Mouse (Mus musculus) thymus, postnatal 4 days (tissue): Measurements from ENCODE around the gene Atf6.
A peak's percentile ranks its signal among the peaks of the same experiment; 100 is the strongest.

ENCODE experiments used
- DNase-seq: peaks from one replicate; pipeline ENCODE4 v3.0.0; 2021

Atf6 gene

GRCm38 (mm10) chr1:170766997-170767396, 100.6 kb downstream of the Atf6 start:
- no peak for DNase-seq

- no peak for DNase-seq
Observed at GRCm38 (mm10) chr1:170764798-170765197, 102.8 kb downstream of the Atf6 start.

DNA sequence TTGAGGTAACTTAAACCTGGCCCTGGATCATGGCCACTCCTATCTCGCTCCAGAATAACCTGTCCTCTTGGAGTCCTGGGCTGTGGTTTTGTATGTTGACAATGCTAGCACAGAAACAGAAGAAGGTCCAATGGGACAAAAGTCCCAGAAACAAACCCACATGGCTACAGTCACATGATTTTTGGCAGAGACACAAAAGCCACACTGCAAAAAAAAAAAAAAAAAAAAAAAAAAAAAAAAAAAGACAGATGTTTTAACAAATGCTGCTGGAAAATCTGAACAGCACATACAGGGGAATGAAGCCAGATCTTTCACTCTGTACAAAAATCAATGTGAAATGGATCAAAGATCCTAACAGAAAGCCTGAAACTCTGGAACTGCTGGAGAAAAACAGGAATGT, 105.9 kb downstream of the Atf6 start:
- no peak for DNase-seq

DNA sequence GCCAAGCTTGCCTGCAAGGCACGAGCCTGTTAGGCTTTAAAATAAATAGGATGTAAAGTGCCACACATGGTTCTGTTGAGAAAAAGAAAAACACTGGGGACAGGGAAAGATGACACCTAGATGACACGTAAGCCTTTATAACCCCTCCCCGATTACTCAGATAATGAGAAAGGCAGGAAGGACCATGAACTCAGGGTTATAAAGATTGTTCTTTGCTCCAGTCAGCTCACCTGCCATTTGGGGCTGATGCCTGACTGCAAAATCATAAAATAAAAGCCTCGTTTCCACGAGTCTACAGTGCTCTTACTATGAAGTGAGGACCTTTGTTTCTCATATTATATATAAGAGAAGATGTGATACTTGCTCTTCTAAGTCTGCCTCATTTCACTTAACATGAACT, 114.0 kb downstream of the Atf6 start:
- no peak for DNase-seq

DNA sequence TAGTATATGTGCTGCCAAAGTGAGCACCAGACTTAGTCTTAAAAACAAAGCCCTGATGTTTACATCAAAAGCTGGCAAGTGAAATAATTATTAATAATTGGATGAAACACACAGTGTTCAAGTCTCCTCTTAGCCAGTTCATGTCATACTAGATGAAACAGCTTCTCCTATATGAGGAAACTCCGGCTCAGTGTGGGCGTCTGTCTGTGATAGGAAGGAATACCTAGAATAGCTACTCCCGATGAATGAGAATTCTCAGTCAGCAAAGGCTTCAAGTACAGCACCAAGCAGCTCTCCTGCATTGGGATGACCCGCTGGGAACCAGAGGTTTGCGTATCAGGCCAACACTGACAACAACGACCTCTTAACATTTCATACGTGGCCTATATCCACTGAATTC, 115.8 kb downstream of the Atf6 start:
- no peak for DNase-seq

GRCm38 (mm10) chr1:170746523-170746922, 121.0 kb downstream of the Atf6 start:
- DNase-seq = no peak

DNA sequence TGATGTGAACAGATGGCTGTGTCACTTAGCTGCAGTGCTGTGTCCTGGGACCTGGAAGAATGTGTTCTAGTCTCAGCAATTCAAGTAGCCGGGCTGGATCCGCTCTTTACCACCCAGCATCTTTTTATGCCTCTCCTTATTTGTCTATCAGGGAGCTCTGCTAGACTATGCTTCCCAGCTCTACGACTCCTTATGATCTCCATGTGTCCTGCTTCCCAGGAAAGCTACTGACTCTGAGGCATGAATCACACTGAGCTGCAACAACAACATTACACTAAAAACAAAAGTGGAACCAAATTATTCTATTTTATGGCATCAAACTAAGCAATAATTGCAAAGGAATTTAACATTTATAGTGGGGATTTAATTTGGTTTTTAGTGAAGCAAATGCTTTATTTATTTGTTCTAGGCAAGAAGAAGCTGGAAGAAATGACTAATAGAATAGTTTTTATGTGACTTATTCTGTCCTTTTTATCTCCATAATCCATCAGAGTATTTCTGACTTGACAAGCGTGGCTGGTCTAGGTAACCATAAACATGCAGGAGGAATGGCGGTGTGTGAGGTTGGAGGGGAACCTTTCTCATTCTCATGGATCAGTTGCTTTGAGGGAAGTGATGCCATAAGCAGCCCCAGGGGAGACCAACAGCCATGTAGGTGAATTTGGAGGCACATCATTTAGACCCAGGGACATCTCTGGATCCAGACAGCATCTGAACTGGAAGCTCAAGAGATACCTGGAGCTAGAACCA, 125.9 kb downstream of the Atf6 start:
- DNase-seq = no peak

- no peak for DNase-seq
Observed at GRCm38 (mm10) chr1:170734866-170735265, 132.7 kb downstream of the Atf6 start.

GRCm38 (mm10) chr1:170732596-170732890, 135.0 kb downstream of the Atf6 start:
- DNase-seq = no peak

GRCm38 (mm10) chr1:170731865-170732595, 135.5 kb downstream of the Atf6 start:
- DNase-seq = no peak

- no peak for DNase-seq
Observed at GRCm38 (mm10) chr1:170729267-170729962, 138.2 kb downstream of the Atf6 start.

- DNase-seq = no peak
Observed at GRCm38 (mm10) chr1:170728524-170728923, 139.0 kb downstream of the Atf6 start.

DNA sequence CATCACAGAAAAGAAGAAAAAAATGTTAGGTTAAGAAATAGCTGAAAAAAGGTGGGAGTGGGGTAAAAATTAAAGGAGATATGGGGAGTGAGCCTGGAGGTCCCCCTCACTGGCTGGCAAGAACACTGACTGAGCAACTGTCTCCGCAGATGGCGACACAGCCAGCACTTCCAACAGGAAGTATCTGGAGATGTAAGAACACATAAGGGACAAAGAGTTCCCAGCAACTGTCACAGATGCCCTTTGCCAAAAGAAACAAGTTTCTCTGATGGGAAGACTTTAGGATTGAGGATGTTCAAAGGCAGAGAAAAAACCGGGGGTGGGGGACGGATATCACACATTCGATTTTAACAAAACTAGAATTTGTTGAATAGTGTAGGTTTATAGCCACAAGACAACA, 146.0 kb downstream of the Atf6 start:
- DNase-seq = no peak

DNA sequence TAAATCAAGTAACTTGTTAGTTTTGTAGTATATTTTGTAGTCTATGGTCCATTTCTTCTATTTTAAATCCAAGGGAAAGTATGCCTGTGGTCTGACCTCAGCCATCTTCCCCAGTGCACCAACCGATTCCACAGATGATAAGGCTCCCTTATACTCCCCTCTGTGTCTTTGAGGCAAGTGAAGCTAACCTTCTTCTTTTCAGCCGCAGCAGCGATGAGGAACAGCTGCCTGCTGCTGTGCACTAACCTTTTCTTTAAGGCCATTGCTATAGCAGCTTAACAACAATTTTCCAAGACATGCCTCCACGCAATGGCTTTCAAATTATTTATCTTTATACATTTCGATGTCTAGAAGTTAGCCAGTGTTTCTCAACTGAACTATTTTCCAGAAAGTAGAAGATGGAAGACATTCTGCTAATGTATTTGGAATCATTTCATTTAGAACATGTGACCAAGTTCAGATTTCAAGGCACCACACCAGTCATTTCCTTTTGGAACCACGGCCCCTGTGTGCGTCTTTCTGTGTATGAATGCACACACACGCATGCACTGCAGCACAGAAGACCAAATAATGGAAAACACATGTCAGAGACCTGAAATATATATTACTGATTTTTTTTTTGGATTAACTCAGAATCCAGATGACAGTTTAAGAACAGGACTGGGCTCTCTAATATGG, 149.3 kb downstream of the Atf6 start:
- DNase-seq = no peak

DNA sequence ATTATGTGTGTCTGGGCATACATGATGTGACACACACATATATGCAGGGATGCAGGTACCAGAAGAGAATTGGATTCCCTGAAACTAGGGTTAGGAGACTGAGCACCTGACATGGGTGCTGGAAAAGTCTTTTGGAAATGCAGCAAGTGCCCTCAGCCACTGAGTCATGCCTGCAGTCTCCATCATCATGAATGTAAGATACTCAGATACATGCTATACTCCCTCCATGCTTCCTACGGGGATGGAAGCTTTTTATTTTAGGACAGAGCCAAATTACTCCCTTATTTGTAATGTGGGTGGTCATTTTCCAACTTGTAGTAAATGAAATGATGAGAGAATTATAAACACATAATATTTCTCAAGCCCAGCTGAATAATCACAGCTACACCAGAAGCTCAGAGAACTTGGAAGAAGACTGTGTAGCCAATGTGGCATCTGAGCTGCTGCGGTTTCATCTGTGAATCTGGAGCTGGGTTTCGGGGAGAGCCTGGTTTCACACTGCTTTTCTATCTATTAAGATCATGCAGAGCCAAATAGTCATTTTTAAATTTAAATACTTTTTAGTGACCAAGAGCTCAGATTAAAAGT, 150.2 kb downstream of the Atf6 start:
- no peak for DNase-seq

GRCm38 (mm10) chr1:170711731-170712130, 155.8 kb downstream of the Atf6 start:
- no peak for DNase-seq

DNA sequence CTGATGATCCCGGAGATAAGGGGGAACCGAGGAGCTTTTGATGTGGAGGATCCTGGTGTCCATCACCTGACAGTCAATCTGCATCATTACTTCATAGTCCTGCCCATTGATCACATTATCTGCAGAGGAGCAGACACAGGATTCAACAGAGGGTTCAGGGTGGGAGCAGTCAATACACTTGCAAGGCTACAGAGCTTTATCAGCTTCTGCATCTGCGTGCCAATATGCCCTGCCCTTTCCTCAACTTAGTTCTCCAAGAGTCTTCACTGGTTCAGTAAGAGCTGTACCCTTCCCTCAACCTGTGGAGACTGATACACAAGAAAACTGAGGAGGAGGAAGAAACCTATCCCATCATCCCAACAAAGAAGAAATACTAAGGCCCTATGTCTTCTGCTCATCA, 157.6 kb downstream of the Atf6 start:
- no peak for DNase-seq

DNA sequence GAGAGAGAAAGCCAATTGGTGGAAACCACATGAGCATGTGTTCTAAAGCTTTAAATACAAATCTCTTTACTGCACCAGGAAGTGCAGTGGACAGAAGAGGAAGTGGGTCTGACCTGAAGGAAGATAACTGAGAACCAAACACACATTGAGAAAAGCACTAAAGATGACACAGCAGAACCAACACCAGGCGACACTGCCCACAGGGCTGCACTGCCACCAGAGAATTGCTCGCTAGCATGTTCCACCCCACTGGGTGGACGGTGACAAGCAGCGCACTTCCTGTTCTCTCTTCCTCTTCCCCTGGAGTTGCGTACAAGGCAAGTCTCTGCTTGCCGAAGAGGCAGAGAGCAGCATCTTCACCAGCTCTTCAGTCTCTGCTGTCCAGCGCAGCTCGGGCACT, 158.1 kb downstream of the Atf6 start:
- peak; percentile 19 for DNase-seq

DNA sequence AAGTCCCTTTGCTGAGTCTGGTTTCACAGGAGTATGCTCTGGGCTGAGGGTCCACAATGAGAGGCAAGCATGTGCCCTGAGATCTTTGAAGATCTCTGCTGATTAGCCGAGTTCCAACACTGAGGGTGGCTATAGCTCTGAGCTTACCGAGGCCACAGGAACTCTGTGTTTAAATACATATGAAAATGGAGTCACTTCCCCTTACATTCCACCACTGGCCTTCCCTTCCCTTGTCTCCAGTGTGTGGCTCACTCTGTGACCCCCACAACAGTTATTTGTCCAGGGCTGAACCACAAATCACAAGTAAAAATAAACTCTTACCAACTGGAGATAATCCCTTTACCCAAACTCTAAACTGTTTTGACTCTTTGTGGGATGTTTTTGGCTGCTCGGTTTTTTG, 158.5 kb downstream of the Atf6 start:
- no peak for DNase-seq

- no peak for DNase-seq
Observed at GRCm38 (mm10) chr1:170706046-170706445, 161.5 kb downstream of the Atf6 start.

- DNase-seq = no peak
Observed at GRCm38 (mm10) chr1:170704911-170705594, 162.5 kb downstream of the Atf6 start.

GRCm38 (mm10) chr1:170704103-170704502, 163.5 kb downstream of the Atf6 start:
- no peak for DNase-seq

GRCm38 (mm10) chr1:170702958-170703357, 164.6 kb downstream of the Atf6 start:
- no peak for DNase-seq
